Mouse (Mus musculus) liver, embryonic 11.5 days (tissue): ENCODE results near the gene Cxcl5. TPM values are rescaled to one million over a fixed set of nuclear protein-coding genes. Genes with fewer than 3 reads are reported as not detected.

Experiments used
- ATAC-seq: fragments of 200-750 bp; cut with Nextera tagmentation; replicated peaks from 2 replicates; pipeline ENCODE4 v1.8.0; 2017; ENCODE audit warnings: moderate number of reproducible peaks, mild to moderate bottlenecking, moderate TSS enrichment, moderate library complexity; ENCODE audit not compliant: low FRiP score
- DNase-seq: peaks from one replicate; pipeline ENCODE4 v3.0.0-alpha.2; 2017; ENCODE audit warnings: low spot score
- H3K27ac ChIP-seq: fragments of 300-500 bp; sonication (generic); 2 replicates; pipeline ENCODE4 v1.5.1; 2014; ENCODE audit warnings: mild to moderate bottlenecking, low read depth, low read length, control low read depth
- H3K27me3 ChIP-seq: fragments of 300-500 bp; sonication (generic); replicated peaks from 2 replicates; pipeline ENCODE4 v1.6.1; 2014; ENCODE audit warnings: low read length, mixed read lengths; ENCODE audit not compliant: control insufficient read depth, insufficient read depth
- H3K36me3 ChIP-seq: fragments of 300-500 bp; sonication (generic); 2 replicates; pipeline ENCODE4 v1.6.1; 2014; ENCODE audit warnings: mild to moderate bottlenecking, low read length, moderate library complexity, mixed read lengths; ENCODE audit not compliant: control insufficient read depth, insufficient read depth
- H3K4me1 ChIP-seq: fragments of 300-500 bp; sonication (generic); replicated peaks from 2 replicates; pipeline ENCODE4 v1.6.1; 2014; ENCODE audit warnings: low read length, mixed read lengths; ENCODE audit not compliant: control insufficient read depth, insufficient read depth
- H3K4me2 ChIP-seq: fragments of 300-500 bp; sonication (generic); 2 replicates; pipeline ENCODE4 v1.6.1; 2014; ENCODE audit warnings: mild to moderate bottlenecking, control low read depth, moderate library complexity
- H3K4me3 ChIP-seq: fragments of 300-500 bp; sonication (generic); 2 replicates; pipeline ENCODE4 v1.5.1; 2014; ENCODE audit warnings: low read depth, low read length, control low read depth
- H3K9ac ChIP-seq: fragments of 300-500 bp; sonication (generic); 2 replicates; pipeline ENCODE4 v1.6.1; 2014; ENCODE audit warnings: low read depth, low read length, control low read depth
- H3K9me3 ChIP-seq: fragments of 300-500 bp; sonication (generic); 2 replicates; pipeline ENCODE4 v1.6.1; 2016; ENCODE audit warnings: low read length, inconsistent platforms, mixed read lengths; ENCODE audit not compliant: control insufficient read depth
- WGBS: fragments of 180-500 bp; shearing (Covaris S2); extraction: QIAGEN DNeasy Blood & Tissue Kit; methylation state at CpG from one replicate; pipeline ENCODE4 v1.1.7; 2014; 5-methylcytosine and 5-hydroxymethylcytosine counted together
- polyA plus RNA-seq: library from polyadenylated mRNA; unstranded; fragments of >200 nt; fragmentation: Nextera tagmentation; extraction: Ambion mirVana; gene quantifications from 2 replicates; pipeline ENCODE4 v1.2.1, GENCODE M21; 2014

Gene Cxcl5
- 1.7 and 3.1 TPM in 2 replicates for polyA plus RNA-seq

DNA sequence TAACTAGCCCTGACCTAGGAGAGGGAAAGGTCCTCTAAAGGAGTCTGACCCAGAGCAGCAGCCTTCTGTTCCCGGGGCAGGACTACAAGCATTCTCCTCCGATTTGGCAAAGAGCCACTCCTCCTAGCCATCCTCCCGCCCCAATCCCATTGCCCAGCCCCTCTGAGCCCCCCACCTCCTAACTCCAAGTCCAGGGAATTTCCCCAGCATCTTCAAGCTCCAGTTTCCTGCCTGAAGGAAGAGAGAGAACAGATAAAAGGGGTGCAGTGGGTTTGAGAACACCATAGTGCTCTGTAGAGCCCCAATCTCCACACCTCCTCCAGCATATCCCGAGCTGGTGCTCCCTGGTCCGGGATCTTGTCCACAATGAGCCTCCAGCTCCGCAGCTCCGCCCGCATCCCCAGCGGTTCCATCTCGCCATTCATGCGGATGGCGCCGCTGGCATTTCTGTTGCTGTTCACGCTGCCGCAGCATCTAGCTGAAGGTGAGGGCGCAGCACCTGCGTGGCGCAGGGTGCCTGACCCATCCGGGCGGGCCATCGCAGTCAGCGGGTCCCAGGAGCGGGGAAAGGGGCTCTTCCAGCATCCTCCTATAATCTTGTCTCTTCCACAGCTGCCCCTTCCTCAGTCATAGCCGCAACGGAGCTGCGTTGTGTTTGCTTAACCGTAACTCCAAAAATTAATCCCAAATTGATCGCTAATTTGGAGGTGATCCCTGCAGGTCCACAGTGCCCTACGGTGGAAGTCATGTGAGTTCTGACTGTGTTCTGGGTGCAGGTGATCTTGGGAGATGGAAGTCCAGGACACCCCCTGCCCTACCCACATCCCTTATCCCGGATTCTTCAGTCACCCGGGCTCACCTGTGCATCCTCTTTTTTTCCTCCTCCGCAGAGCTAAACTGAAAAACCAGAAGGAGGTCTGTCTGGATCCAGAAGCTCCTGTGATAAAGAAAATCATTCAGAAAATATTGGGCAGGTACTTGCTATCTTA lies at the start of gene Cxcl5:
Cxcl5 (plus strand) TSS at position 284 of the 989 bp plus-strand sequence.
- ATAC-seq, result no peak
- Histone ChIP-seq H3K36me3 (no peaks in the 10 kb centered on the region), H3K4me2 (peak within 1 kb of the TSS; percentile 49), H3K27me3 (peaks cover 14% of the 10 kb centered on the region), H3K27ac (no peak within 1 kb of the TSS), H3K4me1 (0 out of 2 replicates have a peak, but pooled peaks cover 2% of the 10 kb centered on the region), H3K9me3 (no peaks in the 10 kb centered on the region), H3K4me3 (peak within 1 kb of the TSS; percentile 22), H3K9ac (no peak within 1 kb of the TSS)
- WGBS, result 9% methylated on average over 32 of the region's 32 CpGs
- no peak for DNase-seq

DNA sequence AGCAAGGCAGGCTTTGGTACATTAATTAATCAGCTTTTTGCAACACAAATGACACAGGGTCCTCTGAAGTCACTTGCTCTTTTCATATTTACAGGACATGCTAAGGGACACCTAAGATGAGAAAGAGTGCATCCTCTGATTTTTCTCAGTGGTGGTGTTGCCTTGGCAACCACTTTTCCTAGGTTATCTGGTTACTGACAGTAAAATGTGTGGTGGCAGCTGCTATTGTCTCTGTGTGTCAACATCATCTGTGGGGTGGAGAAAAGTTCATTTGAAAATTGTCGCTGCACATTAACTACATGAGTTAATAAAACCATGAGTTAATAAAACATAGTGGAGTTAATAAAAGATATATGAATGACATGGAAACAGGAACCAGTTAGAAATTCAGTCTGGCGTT lies 47.8 kb upstream of the Cxcl5 start:
- no peak for ATAC-seq
- Histone ChIP-seq H3K9ac (no peak overlapping the region), H3K4me3 (no peak overlapping the region), H3K36me3 (no peaks in the 10 kb centered on the region), H3K9me3 (no peaks in the 10 kb centered on the region), H3K4me1 (no peaks in the 10 kb centered on the region), H3K4me2 (no peak overlapping the region), H3K27me3 (no peaks in the 10 kb centered on the region; the same call in 1 of the 2 replicates), H3K27ac (no peak overlapping the region)
- DNase-seq, result no peak
- WGBS, result 85% methylated on average over 2 of the region's 2 CpGs

DNA sequence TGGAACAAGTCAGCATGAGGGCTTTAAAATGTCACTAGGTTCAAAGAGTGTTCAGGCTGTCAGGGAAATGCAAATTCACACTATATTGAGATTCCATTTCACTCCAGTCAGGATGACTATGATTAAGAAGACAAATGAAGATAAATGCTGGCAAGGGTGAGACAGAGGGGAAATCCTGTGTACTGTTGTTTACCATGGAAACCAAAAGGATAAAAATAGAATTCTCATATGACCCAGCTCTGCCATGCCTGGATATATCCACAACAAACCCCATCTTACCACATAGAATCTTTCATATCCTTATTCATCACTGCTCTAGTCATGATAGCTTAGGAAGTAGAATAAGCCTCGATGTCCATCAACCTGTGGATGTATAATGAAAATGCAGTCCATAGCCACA lies 41.2 kb upstream of the Cxcl5 start:
- Histone ChIP-seq H3K9ac (no peak overlapping the region), H3K27ac (no peak overlapping the region), H3K4me2 (no peak overlapping the region), H3K9me3 (no peaks in the 10 kb centered on the region), H3K36me3 (no peaks in the 10 kb centered on the region), H3K4me3 (no peak overlapping the region), H3K4me1 (no peaks in the 10 kb centered on the region), H3K27me3 (no peaks in the 10 kb centered on the region)
- DNase-seq (no peak), ATAC-seq (no peak)
- WGBS, result 84% methylated on average over 1 of the region's 1 CpGs

DNA sequence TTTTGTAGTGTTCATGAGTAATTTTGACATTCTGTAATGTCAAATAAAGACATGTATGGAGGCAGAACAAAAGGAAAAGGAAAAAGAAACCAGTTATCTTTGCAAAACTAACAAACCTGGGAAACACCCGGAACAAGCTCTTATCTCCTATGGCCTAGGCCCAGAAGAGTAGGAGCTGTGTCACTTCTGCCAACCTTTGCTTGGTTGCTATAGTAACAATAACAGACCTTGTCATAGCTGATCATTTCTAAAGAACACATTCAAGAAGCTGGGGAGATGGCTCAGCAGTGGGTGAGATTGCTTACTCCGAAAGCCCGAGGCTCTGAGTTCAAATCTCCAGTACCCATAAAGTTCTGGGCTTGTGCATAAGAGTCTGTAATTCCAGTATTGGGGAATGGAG lies 36.5 kb upstream of the Cxcl5 start:
- WGBS, result 76% methylated on average over 3 of the region's 3 CpGs
- no peaks in the 10 kb centered on the region for H3K9me3 ChIP-seq
- ATAC-seq, result no peak
- no peak overlapping the region for H3K9ac ChIP-seq
- no peak overlapping the region for H3K4me3 ChIP-seq
- no peaks in the 10 kb centered on the region for H3K27me3 ChIP-seq
- H3K4me1 ChIP-seq, result no peaks in the 10 kb centered on the region
- H3K36me3 ChIP-seq, result no peaks in the 10 kb centered on the region
- no peak overlapping the region for H3K27ac ChIP-seq
- no peak overlapping the region for H3K4me2 ChIP-seq
- no peak for DNase-seq

DNA sequence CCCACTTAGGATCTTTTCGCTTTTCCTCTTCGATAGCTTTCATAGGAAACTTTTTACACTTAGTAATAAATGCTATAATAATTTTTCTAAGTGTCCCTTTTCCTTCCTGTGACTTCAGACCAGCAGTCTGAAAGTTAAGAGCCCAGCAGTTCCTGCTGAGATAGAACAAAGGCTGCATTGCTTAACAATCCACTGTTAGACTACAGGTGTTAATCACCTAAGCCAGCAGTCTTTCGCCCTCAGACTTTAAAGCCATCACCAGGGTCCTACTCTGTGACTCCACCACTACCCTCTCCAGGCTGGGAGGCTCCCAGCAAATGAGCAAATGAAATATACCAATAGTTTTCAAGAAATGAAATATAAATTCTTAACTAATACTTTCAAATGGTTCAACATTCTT lies 30.9 kb upstream of the Cxcl5 start:
- H3K36me3 ChIP-seq, result no peaks in the 10 kb centered on the region
- H3K4me3 ChIP-seq, result no peak overlapping the region
- no peak overlapping the region for H3K9ac ChIP-seq
- no peaks in the 10 kb centered on the region for H3K27me3 ChIP-seq
- no peaks in the 10 kb centered on the region for H3K9me3 ChIP-seq
- ATAC-seq (no peak), DNase-seq (no peak)
- no peak overlapping the region for H3K27ac ChIP-seq
- no peaks in the 10 kb centered on the region for H3K4me1 ChIP-seq
- H3K4me2 ChIP-seq, result no peak overlapping the region
- 63% methylated on average over 3 of the region's 3 CpGs for WGBS

DNA sequence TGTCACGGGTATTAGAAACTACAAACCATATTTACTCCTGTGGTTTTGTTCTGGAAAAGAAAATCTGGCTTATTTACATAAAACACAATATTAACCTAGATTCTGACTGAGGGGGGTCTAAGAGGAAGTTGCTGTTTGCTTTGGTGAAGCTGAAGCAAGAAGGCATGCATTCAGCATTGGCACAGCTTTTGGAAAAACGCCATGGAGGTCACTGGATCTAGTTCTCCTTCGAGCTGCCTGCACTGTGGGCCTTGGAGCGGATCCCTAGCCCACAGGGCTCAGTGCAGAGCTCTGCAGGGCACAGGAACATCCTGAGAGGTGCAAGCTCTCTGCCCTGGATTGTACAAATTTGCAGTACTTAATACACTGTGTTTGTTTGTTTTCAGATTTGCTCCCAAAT lies 27.7 kb upstream of the Cxcl5 start:
- no peak overlapping the region for H3K4me3 ChIP-seq
- H3K27me3 ChIP-seq, result no peaks in the 10 kb centered on the region
- no peaks in the 10 kb centered on the region for H3K4me1 ChIP-seq
- no peak overlapping the region for H3K9ac ChIP-seq
- DNase-seq (no peak), ATAC-seq (no peak)
- no peaks in the 10 kb centered on the region for H3K9me3 ChIP-seq
- H3K27ac ChIP-seq, result no peak overlapping the region
- no peak overlapping the region for H3K4me2 ChIP-seq
- no peaks in the 10 kb centered on the region for H3K36me3 ChIP-seq
- 71% methylated on average over 4 of the region's 4 CpGs for WGBS

DNA sequence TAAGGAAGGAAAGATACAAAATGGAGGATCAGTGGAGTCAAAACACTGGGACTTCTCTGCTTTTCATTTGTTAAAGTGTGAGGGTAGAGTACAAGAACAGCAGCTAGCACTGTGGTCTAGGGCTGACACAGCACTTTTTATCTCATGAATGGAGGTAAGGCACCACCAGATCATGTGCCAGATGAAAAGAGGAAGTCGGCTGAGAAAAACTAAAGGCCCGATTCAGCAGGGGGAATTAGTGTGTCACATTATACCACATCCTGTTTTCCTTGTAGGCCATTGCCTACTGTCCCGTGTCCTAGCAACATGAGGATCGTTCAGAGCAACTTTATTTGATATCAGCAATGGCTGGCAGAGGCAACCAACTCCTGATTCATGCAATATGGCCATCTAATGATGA lies 17.1 kb upstream of the Cxcl5 start:
- H3K4me2 ChIP-seq, result no peak overlapping the region
- no peak overlapping the region for H3K4me3 ChIP-seq
- DNase-seq, result no peak
- WGBS, result 29% methylated on average over 4 of the region's 4 CpGs
- H3K9ac ChIP-seq, result no peak overlapping the region
- H3K36me3 ChIP-seq, result no peaks in the 10 kb centered on the region
- ATAC-seq, result peak; percentile 62; the same call in 1 of the 2 replicates
- H3K27ac ChIP-seq, result no peak overlapping the region
- no peaks in the 10 kb centered on the region for H3K27me3 ChIP-seq
- no peaks in the 10 kb centered on the region for H3K9me3 ChIP-seq
- H3K4me1 ChIP-seq, result no peaks in the 10 kb centered on the region

DNA sequence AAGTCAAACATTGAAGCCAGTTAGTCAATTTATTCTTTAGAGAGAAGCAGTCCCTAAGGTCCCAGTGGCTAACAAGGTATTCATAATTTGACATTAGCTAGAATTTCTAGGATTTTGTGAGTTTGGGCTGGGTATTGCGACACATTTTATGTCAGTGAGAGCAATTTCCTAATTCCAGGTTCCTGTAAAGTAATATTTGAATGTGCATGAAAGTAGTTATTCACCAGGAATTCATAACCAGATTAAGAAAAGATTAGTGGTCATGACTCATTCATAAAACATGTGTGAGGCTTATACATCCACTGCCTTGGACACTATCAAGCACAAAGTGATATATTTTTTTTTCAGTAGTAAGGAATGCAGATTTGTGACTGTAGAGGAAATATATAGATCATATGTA lies 5.2 kb upstream of the Cxcl5 start:
- H3K27me3 ChIP-seq, result peaks cover 3% of the 10 kb centered on the region
- no peak overlapping the region for H3K9ac ChIP-seq
- ATAC-seq (no peak), DNase-seq (no peak)
- H3K4me3 ChIP-seq, result no peak overlapping the region
- WGBS, result 93% methylated on average over 1 of the region's 1 CpGs
- H3K9me3 ChIP-seq, result no peaks in the 10 kb centered on the region
- no peaks in the 10 kb centered on the region for H3K4me1 ChIP-seq
- no peaks in the 10 kb centered on the region for H3K36me3 ChIP-seq
- no peak overlapping the region for H3K4me2 ChIP-seq
- H3K27ac ChIP-seq, result no peak overlapping the region
